Mouse (Mus musculus) hematopoietic stem cell, adult 5-6 weeks (primary cell): ENCODE data around the gene Pard3b. TPM values are rescaled to one million over a fixed set of nuclear protein-coding genes. Genes with fewer than 3 reads are reported as not detected.
"Not testable (repeated sequence)": the region's sequence is repeated elsewhere in the genome, so short reads cannot be mapped to it uniquely, and the experiment has no call there.

Experiments used
- ATAC-seq, 2 experiments: fragments of 125-278 bp in 1 of 2; replicated peaks in 1 of 2; 2 replicates each; pipeline ENCODE4 v1.8.0; 2016 to 2017; ENCODE audit warnings: inconsistent platforms in 2 of 2, mild to moderate bottlenecking in 2 of 2, moderate number of reproducible peaks in 2 of 2, low read depth in 1 of 2, moderate TSS enrichment in 1 of 2; ENCODE audit not compliant: low FRiP score in 2 of 2, poor library complexity in 2 of 2, severe bottlenecking in 2 of 2, insufficient read depth in 1 of 2, low TSS enrichment in 1 of 2
- total RNA-seq: library from RNA; stranded (forward); fragments of 172-1452, 232-1000 nt; gene quantifications from 2 replicates; pipeline ENCODE4 v1.2.3, GENCODE M21; 2017

Pard3b gene
- total RNA-seq, 1 experiment from 2014 or later, result 15.8 TPM

DNA sequence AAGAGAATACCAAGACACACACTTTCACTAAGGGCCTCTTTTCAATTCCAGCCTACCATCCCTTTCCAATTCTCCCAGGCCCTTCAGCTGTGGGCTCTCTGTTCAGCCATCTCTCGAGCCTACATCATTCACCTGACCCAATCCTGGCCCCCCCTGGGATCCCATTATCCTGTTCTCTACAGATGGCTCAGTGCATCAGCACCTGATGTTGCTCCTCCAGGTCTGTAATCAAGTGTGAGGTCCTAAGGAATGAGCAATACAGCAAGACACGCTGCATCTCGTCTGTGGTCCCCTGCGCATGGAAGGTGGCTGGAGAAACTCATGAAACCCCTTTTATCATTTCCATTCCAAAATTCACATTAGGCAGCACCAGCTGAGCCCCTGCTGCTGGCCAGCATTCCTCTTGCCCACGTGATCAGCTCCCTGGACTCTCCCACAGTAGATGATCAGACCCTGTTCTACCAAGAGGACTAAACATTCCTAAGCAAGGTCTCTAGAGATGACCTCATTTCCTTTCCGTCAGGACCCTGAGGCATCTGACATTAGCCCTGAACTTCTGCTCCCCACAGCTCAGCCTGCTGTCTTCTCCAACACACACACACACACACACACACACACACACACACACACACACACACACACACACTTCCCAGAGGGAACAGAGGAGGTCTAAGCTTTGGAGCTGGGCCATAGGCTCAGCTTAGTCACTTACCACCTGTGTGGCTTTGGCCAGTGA lies 952.8 kb downstream of the Pard3b start:
- no peak for ATAC-seq

DNA sequence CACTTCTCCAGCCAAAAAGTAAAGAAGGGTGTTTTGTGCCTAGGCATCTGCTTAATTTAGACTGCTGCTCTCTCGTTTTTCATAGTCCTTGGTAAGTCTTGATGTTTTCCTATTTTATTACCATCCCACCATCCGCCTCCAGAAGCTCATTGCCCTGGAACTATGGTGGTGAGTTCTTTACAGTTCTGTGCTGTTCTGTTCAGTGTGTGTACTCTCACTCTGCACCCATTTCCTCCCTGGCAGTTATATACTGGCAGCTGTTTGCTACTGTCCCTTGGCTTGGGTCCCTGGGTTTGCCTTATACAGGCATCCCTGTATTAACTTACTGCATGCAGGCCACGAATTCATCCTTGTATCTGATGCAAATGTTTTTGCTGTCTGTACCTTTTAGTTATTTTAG lies 956.8 kb downstream of the Pard3b start:
- no peak for ATAC-seq

DNA sequence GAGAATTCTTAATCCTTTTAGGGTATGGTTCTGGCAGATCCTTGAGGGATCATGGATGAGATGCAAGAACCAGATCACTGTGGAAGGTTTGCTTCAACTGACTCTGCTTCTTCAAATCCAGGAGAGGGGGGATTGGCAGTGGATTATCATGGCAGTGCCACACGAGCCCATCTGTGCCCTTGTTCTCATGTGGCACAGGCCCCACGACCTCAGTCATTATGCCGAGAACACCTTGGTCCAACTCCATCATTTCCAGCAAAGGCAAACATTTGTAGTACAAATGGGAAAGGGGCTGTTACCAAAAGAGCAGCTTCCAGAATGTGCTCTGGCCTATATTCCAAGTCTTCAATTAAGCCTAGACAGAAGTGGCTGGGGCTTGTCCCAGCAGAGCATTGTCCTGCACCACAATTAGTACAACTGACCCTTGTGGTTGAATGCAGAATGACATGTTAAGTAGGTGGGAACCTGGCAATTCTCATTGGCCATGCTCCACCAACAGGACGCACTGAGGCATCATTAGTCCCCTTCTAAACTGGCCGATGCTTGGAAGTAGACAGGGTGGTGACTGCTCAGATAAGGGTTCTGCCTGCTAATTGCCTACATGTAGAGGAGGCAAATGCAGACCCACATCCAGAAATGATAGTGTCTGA lies 959.3 kb downstream of the Pard3b start:
- ATAC-seq, result no peak

DNA sequence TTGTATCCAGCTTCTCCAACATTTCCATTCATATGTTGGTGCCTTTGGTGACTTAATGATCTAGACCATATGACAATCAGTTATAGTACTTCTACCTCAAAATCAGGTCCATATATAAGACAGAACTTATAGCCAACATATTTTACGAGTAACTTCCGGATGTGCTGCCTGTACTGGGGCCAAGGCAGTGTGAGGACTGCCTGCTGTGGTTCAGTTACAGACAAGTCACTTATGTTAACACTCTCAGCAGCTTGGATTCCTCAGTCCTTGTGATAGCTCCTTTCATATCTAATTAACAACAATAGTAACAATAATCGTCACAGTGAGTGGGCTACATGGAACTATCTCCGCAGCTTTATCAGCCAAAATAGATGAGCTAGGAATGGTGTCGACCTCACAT lies 959.9 kb downstream of the Pard3b start:
- no peak for ATAC-seq

DNA sequence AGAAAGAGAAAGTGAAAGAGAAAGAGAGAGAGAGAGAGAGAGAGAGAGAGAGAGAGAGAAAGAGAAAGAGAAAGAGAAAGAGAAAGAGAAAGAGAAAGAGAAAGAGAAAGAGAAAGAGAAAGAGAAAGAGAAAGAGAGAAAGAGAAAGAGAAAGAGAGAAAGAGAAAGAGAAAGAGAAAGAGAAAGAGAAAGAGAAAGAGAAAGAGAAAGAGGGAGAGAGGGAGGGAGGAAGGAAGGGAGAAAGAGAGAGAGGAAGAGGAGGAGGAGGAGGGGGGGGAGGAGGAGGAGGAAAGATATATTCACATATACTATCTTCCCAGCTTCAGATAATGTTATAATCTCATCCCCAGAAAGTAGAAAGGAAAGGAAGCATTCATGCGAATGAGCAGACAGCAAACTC lies 966.0 kb downstream of the Pard3b start:
- ATAC-seq, result not testable (repeated sequence)

DNA sequence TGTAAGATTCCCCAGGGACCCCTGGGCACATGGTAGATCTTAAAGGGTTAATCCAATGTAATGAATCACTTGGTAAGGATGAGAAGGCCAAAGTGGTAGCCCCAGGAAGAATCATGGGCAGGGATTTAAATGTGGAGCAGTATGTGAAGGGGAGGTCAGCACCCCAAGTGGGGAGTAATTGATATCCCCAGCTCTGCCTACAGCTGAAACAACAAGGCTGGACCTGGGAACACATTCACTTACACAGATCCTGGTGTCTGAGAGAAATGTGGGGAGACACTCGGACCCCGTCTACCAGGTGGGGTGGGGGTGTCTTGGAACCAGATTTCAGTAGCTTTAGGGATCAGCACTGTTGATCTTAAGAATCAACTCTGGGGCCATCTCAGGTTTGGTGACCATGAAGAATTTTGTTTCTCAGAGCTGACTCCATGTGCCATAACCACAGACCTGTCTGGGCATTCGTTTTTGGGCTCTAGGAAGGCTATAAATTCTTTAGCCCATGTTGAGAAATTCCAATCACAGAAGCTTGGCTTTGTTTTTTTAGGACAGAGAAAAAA lies 979.6 kb downstream of the Pard3b start:
- ATAC-seq, result no peak

DNA sequence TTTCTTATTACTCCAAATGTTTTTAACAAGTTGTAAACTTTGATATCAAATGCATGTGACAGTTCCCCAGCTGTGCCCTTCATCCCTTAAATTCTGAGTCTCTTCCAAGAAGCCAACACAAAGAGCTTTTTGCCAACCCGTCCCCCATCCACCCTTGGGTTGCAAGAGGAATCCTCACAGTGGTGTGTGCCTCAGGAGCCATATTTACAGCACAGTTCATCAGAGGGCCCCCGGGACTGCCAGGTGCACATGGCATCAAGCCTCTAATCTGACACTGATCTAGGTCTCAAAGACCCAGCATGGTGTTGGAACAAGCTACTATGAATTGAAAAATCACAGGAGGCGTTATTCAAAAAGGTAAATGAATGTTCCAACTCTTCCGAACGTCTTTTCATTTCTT lies 980.8 kb downstream of the Pard3b start:
- no peak for ATAC-seq

DNA sequence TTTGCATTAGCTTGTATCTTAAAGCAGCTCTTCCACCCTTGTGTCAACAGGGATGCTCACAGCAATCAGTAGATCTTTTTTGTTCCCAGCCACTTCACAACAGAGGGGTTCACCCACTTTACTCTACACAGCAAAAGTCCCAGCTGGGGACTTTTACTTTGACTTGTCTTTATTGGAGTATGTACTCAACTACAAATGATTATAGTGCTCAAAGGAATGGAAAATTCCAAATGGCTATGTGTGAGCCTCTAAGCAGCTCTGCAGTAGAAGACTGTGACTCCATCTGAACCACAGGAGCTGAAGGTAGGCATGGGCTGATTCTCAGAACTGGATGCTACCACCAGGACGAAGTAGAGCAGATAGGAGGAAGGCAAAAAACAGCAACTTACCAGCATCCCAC lies 983.8 kb downstream of the Pard3b start:
- no peak for ATAC-seq

DNA sequence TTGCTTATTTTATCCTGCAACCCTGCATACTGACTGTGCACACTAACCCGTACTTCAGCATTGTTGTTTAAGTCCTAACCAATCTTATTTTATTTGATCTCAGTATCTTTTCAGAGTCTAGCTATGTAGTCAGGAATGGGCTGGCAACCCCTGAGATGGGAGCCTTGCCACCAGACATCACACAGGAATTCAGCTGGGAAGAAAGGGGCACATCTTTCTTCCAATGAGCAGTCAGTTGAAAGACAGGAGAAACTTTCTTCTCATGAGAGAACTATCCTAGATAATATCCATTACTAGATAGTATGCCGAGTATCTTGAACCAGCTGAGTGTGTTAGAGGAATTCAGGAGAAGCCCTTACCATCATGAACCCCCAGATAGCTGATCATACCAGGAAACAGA lies 985.5 kb downstream of the Pard3b start:
- ATAC-seq, result no peak

DNA sequence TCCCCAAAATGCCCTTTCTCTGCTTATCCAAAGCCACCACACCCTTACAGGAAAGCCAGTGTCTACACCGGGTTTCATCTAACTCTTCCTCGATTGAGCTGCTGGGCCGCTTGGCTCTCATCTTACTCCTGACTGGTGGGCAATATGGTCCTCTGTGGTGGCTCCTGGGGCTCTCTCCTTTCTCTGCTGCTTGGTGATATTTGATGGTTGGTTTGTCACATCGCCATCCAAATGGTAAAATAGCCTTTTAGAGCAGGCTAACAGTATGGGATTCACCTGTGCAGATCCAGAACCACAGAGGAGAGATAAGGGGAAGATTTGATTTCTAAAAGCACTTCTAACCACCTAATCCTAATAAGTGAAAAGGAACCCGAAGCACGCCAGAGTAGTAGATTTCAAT lies 986.2 kb downstream of the Pard3b start:
- no peak for ATAC-seq

DNA sequence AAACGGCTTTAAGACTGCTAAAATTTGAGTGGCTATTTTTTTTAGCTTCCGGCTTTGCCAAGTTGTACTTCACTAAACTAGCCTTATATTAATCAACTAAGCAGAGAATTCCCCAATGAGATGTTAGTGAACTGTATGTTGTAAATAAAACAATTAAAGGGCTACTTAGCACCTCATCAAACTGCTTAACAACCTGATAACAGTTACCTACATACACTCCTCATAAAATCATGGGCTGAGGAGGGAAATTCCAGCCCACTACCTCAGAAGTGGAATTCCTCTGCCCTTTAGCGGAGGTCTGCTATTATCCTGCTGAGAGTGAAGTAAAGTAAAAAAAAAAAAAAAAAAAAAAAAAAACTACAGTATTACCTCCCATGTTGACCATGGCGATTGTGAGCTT lies 986.7 kb downstream of the Pard3b start:
- no peak for ATAC-seq

DNA sequence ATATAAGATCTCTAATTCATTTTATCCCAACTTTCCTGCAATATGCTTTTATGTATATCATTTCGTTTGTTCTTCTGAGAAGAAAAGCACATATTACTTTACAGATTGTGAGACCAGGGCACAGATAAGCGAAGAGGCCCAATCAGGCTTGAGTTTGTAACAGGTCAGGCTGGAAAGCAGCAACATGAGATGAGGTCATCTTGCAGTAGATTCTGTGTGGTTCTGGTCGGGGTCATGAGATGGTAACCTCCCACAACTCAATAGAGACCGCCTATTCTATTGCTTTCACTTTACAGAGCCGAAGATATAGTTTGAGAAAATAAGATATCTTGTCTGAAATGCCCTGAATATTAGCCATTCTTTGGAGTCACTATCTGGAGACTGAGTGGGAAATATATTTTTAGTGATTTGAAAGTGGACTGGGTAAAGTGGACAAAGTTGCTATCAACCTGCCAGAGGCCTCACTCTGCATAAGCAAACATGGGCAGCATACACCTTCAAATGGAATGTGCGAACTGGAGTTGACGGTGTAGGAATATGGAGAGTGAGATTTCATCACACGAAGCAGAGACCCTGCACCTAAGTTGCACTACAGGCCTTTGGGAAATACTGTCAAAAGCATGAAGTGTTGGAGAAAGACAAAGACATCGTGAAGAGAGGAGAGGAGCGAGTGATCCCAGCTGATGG lies 987.3 kb downstream of the Pard3b start:
- no peak for ATAC-seq

DNA sequence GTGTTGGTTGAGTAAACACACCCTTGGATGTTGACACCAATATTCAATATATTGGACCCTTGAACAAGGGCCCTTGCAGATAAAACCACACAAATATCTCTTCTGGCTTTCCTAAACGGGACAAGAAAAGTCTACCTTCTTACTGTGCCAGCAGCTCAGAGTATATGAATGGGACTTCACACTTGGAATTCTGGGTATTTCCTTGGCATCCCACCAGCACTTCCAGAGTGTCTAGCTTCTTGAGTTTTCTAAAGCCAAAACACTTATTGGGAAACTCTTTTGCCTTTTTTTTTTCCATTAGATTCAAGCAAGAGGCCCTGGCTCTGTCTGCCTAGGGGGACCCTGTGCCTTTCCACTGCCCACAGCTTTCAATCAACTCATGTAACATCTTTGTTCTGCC lies 991.3 kb downstream of the Pard3b start:
- no peak for ATAC-seq

DNA sequence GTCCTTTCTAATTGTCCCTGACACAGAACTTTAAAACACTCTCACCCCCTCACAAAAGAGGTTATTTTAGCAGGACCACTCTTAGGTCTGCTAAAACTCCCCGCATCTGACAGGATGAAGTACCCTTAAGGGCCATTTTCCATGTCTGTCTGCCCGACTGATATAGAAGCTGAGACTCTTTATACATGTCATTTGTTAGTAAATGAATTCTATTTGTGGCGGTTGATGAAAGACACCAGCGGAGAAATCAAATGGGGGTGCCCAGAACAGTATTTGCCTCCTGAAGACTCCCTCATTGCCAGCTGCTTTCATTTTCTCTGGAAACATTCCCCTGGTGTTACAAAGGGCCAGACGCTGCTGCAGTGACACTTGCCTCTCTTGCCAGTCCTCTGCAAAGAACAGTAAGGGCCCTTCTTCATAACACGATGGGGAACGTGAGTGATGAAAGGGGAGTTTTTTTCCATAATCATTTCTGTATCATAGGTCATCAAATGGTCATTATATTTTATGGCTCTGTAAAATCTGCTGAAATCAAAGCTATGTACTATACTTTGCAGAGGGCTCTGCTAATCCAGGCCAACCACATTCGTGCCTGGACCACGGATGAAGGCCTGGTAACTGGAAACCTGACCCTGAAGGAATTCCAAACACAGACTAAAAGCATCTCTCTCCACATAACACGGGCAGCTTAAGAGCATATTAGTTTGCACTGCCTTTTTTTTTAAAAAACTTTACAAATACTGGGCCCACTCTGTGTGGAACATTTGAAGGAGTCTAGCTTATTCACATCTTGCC lies 993.1 kb downstream of the Pard3b start:
- no peak for ATAC-seq

DNA sequence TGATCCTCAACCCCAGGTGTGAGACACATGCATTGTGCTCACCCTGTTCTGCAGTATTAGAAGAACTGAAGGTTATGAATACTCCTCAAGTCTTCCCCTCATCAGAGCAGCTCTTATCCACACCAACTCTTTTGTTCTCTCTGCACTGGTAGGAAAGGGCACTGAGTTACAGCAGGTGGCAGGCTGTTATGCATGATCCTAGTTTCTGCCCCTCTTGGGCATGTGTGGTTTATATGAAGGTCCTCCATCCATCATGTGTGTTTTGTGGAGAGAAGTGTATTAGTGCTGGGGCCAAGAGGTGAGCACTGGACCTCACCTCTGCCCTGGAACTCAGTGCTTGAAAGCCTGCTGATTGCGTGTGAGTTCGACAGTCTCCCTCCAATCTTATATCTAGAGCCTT lies 994.3 kb downstream of the Pard3b start:
- no peak for ATAC-seq

DNA sequence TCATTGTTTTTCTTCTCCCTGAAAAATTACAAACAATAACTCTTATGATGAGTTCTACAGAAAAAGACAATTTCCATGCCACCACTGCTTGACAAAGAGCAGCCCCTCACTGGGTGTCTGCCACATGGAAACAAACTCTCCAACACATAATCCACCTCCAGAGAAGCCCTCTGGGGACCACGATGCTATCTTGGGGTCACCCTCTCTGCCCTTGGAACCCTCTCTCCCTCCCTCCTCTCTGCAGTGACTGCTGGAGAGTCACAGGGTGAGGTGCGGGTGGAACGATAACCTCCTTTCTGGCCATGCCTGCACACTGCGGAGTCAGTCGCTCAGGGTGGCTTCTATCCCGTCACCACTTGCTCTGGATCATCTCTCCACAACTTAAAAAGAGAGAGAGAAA lies 996.6 kb downstream of the Pard3b start:
- no peak for ATAC-seq

DNA sequence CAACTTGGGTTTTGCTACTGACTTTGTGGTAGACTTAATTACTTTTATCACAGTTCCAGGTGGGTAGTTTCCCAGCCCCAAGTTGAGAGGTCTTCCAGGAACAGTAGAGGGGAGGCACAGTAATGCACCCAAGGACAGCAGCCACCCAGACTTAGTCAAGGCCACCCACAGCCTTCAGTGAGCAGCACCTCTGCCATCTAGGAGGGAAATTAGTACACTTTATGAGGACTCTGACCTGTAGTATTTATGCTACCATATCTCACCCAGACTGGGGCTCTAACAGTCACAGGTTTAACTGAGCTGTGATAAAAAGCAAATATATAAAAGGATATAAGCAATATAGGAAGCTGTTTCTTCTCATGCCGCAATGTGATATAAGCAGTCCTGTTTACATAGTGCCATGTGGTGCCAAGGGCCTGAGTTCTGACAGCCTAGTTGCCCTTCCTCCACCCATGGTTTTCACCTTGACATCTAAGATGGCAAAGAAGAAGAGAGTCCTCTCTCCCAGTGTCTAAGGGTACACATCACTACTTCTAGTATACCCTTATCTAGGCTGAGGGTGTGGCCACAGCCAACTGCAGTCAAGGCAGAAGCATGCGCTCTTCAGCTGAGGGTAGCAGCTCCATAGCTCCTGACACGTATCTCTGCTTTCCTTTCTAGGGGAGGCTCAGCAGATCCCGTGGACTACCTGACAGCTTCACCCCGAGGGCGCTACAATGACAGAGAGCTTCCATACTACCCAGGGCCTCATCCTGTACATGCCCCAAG lies 998.5 kb downstream of the Pard3b start:
- no peak for ATAC-seq
